Mouse (Mus musculus): Measurements from ENCODE around the gene Axdnd1.
A peak's percentile ranks its signal among the peaks of the same experiment; 100 is the strongest.
"Not testable (repeated sequence)": the region's sequence is repeated elsewhere in the genome, so short reads cannot be mapped to it uniquely, and the experiment has no call there.

The Axdnd1 gene

DNA sequence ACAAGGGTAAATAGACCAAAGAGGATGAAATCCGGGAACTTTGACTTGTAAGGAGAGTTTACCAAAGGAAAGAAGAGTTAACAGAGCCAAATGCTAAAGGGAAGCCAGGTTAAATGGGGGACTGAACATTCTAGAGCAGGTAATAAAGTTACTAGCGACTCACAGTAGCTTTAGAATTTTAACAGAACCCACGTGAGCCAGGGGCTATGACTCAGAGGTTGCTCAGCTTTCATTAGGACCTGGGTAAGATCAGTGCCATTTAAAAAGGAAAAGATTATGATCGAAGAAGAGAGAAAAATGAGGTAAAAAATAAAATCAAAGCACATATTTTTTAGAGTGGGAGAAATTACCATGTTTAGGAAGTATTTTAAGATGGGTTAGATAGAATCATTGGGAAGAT is 80.1 kb downstream of the Axdnd1 start:
- DNase-seq (ENCODE audit: low spot score): no peak

GRCm38 (mm10) chr1:156323126-156323525 is 97.8 kb downstream of the Axdnd1 start:
- DNase-seq (ENCODE audit: low spot score): no peak

DNA sequence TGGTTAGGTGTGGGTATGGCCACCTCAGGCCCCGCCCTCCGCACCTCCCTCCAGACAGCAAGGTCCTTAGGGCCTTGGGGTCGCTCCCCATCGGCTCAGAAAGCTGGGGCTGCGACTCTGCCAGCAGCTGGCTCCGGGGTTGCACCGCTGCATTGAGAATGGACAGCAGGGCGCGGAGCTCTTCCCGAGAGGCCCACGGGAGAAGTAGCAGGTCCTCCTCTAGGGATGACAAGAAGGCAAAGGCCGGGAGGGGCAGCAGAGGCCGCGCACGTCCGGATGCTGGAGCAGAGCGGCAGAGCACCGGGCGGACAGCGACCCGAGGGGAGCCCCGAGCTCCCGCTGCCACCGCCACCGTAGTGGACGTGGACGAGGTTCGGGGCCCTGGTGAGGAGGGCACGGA is 110.3 kb downstream of the Axdnd1 start, which contains the start of gene Nphs2:
TSS of gene Nphs2 (plus strand) at position 98 of the 400 bp plus-strand sequence.
- no peak for DNase-seq (ENCODE audit: low spot score)

DNA sequence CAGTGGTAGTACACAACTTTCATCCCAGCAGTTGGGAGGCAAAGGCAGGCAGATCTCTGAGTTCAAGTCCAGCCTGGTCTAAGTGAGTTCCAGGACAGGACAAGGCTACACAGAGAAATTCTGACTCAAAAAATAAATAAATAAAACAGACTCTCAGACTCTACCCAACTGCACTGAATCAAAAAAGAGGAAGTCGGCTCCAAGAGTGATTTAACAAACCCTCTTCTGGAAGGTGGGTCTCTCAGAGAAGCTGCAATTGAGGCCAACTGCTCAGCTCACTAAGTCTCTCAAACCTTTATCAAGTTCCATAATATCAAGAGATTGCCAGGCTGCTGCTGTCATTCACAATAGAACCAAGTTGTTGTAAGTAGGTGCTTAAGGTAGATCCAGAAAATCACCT is 112.4 kb downstream of the Axdnd1 start:
- DNase-seq (ENCODE audit: low spot score): no peak

- DNase-seq (ENCODE audit: low spot score): peak; percentile 77
Measured at GRCm38 (mm10) chr1:156302911-156303749, 117.8 kb downstream of the Axdnd1 start, which contains the start of gene Tdrd5. Gene Tdrd5, minus strand, starts transcription at chr1:156303664.

GRCm38 (mm10) chr1:156290016-156290415 is 130.9 kb downstream of the Axdnd1 start:
- no peak for DNase-seq (ENCODE audit: low spot score)

DNA sequence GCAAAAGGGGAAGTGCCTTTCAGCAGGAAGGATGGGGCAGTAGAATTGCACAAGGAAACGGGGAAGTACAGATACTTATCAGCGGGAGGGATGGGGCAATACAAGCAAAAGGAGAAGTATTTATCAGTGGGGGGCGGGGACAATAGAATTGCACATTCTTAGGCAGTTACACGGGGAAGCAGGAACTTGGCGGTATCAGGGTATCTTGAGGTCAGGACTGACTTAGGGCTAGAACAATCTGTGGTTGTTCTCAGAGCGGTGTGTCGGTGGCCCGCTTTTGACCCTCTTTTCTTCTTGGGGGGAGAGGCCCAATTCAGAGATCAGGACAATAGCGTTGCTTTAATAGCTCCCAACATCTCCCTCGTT is 131.8 kb downstream of the Axdnd1 start:
- not testable (repeated sequence) for DNase-seq (ENCODE audit: low spot score)

DNA sequence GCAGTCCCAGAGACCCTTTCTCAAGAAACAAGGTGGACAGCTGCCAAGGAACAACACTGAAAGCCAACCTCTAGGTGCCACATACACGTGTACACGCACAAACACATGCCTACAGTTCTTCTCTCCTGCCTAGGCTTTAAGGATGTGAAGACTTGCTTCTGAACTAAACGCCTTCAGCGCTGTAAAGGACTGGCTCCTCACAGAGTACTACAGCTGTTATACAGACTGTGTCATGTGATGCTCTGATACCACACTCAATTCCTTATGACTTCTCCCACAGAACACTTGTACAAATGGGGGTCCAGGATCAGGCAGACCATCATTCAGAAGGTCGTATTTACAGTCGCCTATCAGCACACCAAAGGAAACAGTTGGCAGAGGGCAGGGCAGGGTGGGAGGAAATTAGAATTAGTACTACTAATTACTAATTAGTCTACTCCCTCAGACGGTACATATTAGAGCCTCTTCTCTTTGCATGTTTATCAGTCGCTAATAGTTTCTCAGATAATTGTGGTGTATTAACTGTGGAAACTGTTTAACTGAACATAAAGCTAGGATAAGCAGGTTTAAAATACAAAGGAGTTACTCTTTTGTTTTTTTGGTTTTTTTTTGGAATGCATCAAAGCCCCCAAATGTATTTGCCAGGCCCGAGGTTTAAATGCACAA is 132.3 kb downstream of the Axdnd1 start:
- no peak for DNase-seq (ENCODE audit: low spot score)

DNA sequence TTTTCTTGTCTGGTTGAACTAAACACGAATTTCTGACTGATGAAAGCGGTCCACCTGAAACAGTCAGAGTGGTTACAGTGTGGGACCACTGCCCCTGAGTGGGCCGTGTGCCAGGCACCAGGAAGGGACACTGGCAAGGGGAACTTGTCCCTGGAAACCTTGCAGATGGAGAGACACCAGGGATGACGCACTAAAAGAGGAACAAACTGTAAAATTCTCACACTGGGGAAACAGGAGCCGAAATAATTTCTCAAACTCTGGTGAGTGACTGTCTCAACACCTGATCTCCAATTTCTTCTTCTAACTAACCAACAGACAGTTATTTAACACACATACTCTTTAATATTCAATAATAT is 135.4 kb downstream of the Axdnd1 start:
- DNase-seq (ENCODE audit: low spot score): no peak

DNA sequence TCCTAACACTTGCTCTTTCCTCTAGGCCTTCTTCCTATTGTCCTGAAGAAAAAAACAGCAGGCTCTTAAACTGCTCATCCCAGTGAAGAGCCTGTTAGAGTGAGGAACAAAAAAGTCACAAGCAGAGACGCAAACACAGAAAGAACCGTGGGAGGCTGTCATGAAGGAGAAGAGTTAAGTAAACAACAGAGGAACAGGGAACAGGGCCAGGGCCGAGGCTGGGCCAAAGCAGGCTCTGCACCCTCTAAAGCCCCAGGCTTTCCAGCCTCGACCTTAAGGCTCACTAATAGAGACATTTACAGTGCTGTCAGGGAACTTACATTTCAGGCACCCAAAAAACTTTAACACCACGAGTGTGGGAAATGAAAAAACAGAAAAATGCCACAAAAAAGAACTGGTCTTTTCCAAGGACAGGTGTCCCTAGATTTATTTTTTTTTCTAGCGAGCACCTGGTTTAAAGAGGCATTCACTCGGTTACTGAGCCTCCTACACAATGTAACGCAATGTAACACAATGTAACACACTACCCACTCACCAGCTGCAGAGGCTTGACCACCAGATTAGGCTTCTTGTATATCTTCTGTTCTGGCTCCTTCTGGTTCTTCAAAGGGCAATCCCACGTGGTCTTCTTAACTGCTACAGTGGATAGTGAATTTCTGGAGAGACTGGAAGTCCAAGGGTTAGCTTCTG is 136.0 kb downstream of the Axdnd1 start:
- DNase-seq (ENCODE audit: low spot score): peak; percentile 81

GRCm38 (mm10) chr1:156284207-156284606 is 136.8 kb downstream of the Axdnd1 start:
- DNase-seq (ENCODE audit: low spot score): no peak

DNA sequence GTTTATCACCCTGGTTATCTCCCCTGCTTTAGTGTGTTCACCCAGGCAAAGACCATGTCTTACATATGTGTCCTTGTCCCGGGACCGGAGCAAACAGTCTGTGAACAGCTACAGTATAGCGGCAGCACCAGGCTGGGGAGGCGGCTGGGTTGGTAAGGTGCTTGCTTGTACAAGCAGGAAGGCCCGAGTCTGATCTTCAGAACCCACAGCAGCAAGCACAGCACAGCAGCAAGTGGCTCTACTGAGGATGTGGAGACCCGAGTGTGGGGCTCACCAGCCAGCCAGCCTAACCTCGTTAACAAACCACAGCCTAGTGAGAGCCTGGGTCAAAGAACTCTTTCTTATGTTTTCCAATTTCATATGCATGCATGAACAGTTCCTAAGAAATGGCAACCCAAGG is 140.8 kb downstream of the Axdnd1 start:
- DNase-seq (ENCODE audit: low spot score): no peak

DNA sequence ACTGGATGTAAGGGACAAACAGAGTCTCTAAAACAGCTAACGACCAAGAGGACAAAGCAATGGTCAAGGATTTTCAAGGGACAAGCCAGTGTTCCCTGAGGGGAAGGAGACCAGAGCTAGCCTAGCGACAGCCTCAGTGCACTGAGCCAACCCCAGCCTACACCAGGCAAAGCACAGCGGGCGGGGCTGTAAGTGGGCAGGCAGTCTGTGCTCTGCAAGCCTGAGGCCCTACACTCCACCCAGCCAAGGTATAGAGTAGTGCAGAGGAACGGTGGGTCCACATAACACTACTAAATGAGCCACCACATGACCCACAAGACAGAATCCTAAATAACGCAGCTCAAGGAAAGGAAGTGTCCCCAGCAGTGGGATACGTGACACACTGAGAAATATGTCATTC is 147.3 kb downstream of the Axdnd1 start:
- no peak for DNase-seq (ENCODE audit: low spot score)
